Mouse (Mus musculus) testis, adult 2 months (tissue): ENCODE measurements around the gene Arap1.

Experiments
- CTCF ChIP-seq: fragments of 200-500 bp; IDR thresholded peaks from 2 replicates; pipeline ENCODE4 v1.5.1; 2012; ENCODE audit warnings: low read depth, mild to moderate bottlenecking, inconsistent platforms, low read length, moderate library complexity; ENCODE audit not compliant: control insufficient read depth, insufficient read depth, insufficient replicate concordance
- POLR2A ChIP-seq: fragments of 200-500 bp; IDR thresholded peaks from 2 replicates; pipeline ENCODE4 v1.6.1; 2012; ENCODE audit warnings: low read depth, mild to moderate bottlenecking, inconsistent platforms, low read length, moderate library complexity; ENCODE audit not compliant: control insufficient read depth

DNA sequence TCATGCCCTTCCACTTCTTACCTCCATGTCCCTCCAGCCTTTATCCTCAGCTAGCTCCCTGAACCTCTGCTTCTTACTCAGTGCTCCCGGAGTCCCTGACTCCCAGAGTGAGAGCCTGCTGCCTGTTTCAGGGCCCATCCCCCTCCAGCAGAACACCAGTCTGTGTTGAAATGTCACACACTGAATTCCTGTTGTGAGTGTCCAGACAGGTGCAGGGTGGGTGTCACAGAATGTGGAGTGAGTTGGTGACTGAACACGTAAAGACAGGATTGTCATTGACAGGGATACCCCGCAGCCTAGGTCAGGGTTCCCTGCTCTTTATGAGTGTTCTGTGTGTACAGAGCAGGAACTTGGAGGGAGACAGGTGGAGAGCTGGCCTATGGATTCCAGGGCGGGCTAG lies 3.0 kb upstream of the Arap1 start:
- TF ChIP-seq CTCF (no peak), POLR2A (no peak)
